Mouse (Mus musculus): ENCODE data around the gene Tmem136.
A peak's percentile ranks its signal among the peaks of the same experiment; 100 is the strongest.
"Not testable (repeated sequence)": the region's sequence is repeated elsewhere in the genome, so short reads cannot be mapped to it uniquely, and the experiment has no call there.

Gene Tmem136

GRCm38 (mm10) chr9:43116134-43116996 is at the start of gene Tmem136:
TSS of gene Tmem136 (minus strand) at chr9:43116570.
- DNase-seq: peak in 1 of 2 experiments; percentile 12

GRCm38 (mm10) chr9:43155960-43156359 is 39.6 kb upstream of the Tmem136 start:
- DNase-seq: no peak

- DNase-seq: no peak
These were observed 35.4 kb upstream of the Tmem136 start for GRCm38 (mm10) chr9:43151779-43152178.

- DNase-seq: no peak
These were observed 34.6 kb upstream of the Tmem136 start for GRCm38 (mm10) chr9:43150957-43151356.

GRCm38 (mm10) chr9:43150075-43150474 is 33.7 kb upstream of the Tmem136 start:
- DNase-seq: no peak

- DNase-seq: no peak
These were observed 33.1 kb upstream of the Tmem136 start for GRCm38 (mm10) chr9:43149498-43149897.

- no peak for DNase-seq
These were observed 28.8 kb upstream of the Tmem136 start for GRCm38 (mm10) chr9:43145196-43145595.

GRCm38 (mm10) chr9:43144206-43144810 is 27.9 kb upstream of the Tmem136 start:
- DNase-seq: no peak

- DNase-seq: peak in 1 of 2 experiments; percentile 5
These were observed 25.5 kb upstream of the Tmem136 start for GRCm38 (mm10) chr9:43141839-43142238.

GRCm38 (mm10) chr9:43133525-43133924 is 17.2 kb upstream of the Tmem136 start:
- no peak for DNase-seq

GRCm38 (mm10) chr9:43132380-43132779 is 16.0 kb upstream of the Tmem136 start:
- DNase-seq: no peak

GRCm38 (mm10) chr9:43131940-43132339 is 15.6 kb upstream of the Tmem136 start:
- no peak for DNase-seq

GRCm38 (mm10) chr9:43130684-43131083 is 14.3 kb upstream of the Tmem136 start:
- no peak for DNase-seq

- DNase-seq: no peak
These were observed 10.9 kb upstream of the Tmem136 start for GRCm38 (mm10) chr9:43127101-43127787.

GRCm38 (mm10) chr9:43122379-43122778 is 6.0 kb upstream of the Tmem136 start:
- no peak for DNase-seq

GRCm38 (mm10) chr9:43121948-43122347 is 5.6 kb upstream of the Tmem136 start:
- not testable (repeated sequence) for DNase-seq

- DNase-seq: no peak
These were observed 597 bp upstream of the Tmem136 start for GRCm38 (mm10) chr9:43116997-43117336.

- DNase-seq: no peak
These were observed 788 bp downstream of the Tmem136 start for GRCm38 (mm10) chr9:43115431-43116133.

GRCm38 (mm10) chr9:43114833-43115232 is 1.5 kb downstream of the Tmem136 start:
- no peak for DNase-seq

- no peak for DNase-seq
These were observed 5.9 kb downstream of the Tmem136 start for GRCm38 (mm10) chr9:43110286-43110980.

- DNase-seq: no peak
These were observed 7.2 kb downstream of the Tmem136 start for GRCm38 (mm10) chr9:43109125-43109524.

- DNase-seq: no peak
These were observed 7.6 kb downstream of the Tmem136 start for GRCm38 (mm10) chr9:43108721-43109120.

Data from thymus, adult 18-20 months (tissue).